Mouse (Mus musculus): Measurements from ENCODE around the gene Lrba. TPM values are rescaled to one million over a fixed set of nuclear protein-coding genes. Genes with fewer than 3 reads are reported as not detected.
A peak's percentile ranks its signal among the peaks of the same experiment; 100 is the strongest.

The Lrba gene
- polyA plus RNA-seq, 1 experiment from 2014 or later = 9.2 TPM

- Histone ChIP-seq H3K9me3 (ENCODE audit: control insufficient read depth, low read length) (no peaks in the 10 kb centered on the region), H3K27ac (replicated peaks; ENCODE audit: low read depth, low read length) (peak overlapping the region; percentile 84), H3K4me2 (ENCODE audit: low read depth, low read length) (peak overlapping the region; percentile 49), H3K27me3 (replicated peaks; ENCODE audit: control insufficient read depth, insufficient read depth, low read length) (no peaks in the 10 kb centered on the region), H3K4me3 (ENCODE audit: low read depth, low read length) (peak overlapping the region; percentile 14; the same call in 1 of the 2 replicates), H3K36me3 (ENCODE audit: control insufficient read depth, insufficient read depth, low read length) (no peaks in the 10 kb centered on the region), H3K9ac (ENCODE audit: low read depth, low read length) (peak overlapping the region; percentile 46), H3K4me1 (ENCODE audit: control insufficient read depth, insufficient read depth, low read length) (peaks cover 14% of the 10 kb centered on the region)
- DNase-seq (ENCODE audit: low spot score) = no peak
- ATAC-seq (ENCODE audit: low read depth) = no peak
- WGBS = 65% methylated on average over 1 of the region's 1 CpGs
Observed at GRCm38 (mm10) chr3:86759383-86759782, 534.9 kb downstream of the Lrba start.

GRCm38 (mm10) chr3:86759834-86760233 is 535.4 kb downstream of the Lrba start:
- Histone ChIP-seq H3K27ac (replicated peaks; ENCODE audit: low read depth, low read length) (peak overlapping the region; percentile 84), H3K9ac (ENCODE audit: low read depth, low read length) (peak overlapping the region; percentile 54), H3K4me2 (ENCODE audit: low read depth, low read length) (peak overlapping the region; percentile 49), H3K4me1 (ENCODE audit: control insufficient read depth, insufficient read depth, low read length) (peaks cover 9% of the 10 kb centered on the region), H3K36me3 (ENCODE audit: control insufficient read depth, insufficient read depth, low read length) (no peaks in the 10 kb centered on the region), H3K4me3 (ENCODE audit: low read depth, low read length) (peak overlapping the region; percentile 19; the same call in 1 of the 2 replicates), H3K9me3 (ENCODE audit: control insufficient read depth, low read length) (no peaks in the 10 kb centered on the region), H3K27me3 (replicated peaks; ENCODE audit: control insufficient read depth, insufficient read depth, low read length) (no peaks in the 10 kb centered on the region)
- 50% methylated on average over 8 of the region's 8 CpGs for WGBS
- no peak for DNase-seq (ENCODE audit: low spot score)
- ATAC-seq (ENCODE audit: low read depth) = no peak

DNA sequence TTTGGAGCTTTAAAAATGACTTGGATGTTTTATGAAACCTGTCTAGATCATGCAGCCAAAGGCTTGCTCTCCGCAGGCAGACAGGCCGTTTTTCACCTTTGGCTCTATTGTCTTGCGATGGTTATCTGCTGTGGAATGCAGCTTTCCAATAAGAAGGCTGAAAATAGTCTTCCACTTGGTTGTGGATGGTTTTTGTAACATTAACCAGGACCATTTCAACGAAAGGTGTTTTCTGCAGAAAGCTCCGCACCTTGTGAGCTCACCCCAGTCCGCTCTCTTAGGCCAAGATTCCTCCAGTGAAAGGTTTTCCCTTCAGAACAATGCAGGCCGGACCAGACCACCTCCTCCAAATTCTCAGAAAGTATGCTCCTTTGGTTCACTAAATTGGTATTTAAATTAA is 536.0 kb downstream of the Lrba start:
- peak overlapping the region; percentile 56 for H3K9ac ChIP-seq (ENCODE audit: low read depth, low read length)
- H3K4me2 ChIP-seq (ENCODE audit: low read depth, low read length) = peak overlapping the region; percentile 29
- no peak for DNase-seq (ENCODE audit: low spot score)
- no peak overlapping the region for H3K4me3 ChIP-seq (ENCODE audit: low read depth, low read length)
- H3K27me3 ChIP-seq (replicated peaks; ENCODE audit: control insufficient read depth, insufficient read depth, low read length) = no peaks in the 10 kb centered on the region
- H3K9me3 ChIP-seq (ENCODE audit: control insufficient read depth, low read length) = no peaks in the 10 kb centered on the region
- ATAC-seq (ENCODE audit: low read depth) = no peak
- 59% methylated on average over 7 of the region's 7 CpGs for WGBS
- peak overlapping the region; percentile 84 for H3K27ac ChIP-seq (replicated peaks; ENCODE audit: low read depth, low read length)
- H3K4me1 ChIP-seq (ENCODE audit: control insufficient read depth, insufficient read depth, low read length) = 0 out of 2 replicates have a peak, but pooled peaks cover 4% of the 10 kb centered on the region
- H3K36me3 ChIP-seq (ENCODE audit: control insufficient read depth, insufficient read depth, low read length) = no peaks in the 10 kb centered on the region

- peak overlapping the region; percentile 29 for H3K4me2 ChIP-seq (ENCODE audit: low read depth, low read length)
- no peaks in the 10 kb centered on the region for H3K36me3 ChIP-seq (ENCODE audit: control insufficient read depth, insufficient read depth, low read length)
- peak overlapping the region; percentile 84 for H3K27ac ChIP-seq (replicated peaks; ENCODE audit: low read depth, low read length)
- DNase-seq (ENCODE audit: low spot score) (peak; percentile 93), ATAC-seq (ENCODE audit: low read depth) (peak; percentile 90)
- H3K4me3 ChIP-seq (ENCODE audit: low read depth, low read length) = no peak overlapping the region
- peak overlapping the region; percentile 27 for H3K9ac ChIP-seq (ENCODE audit: low read depth, low read length)
- H3K9me3 ChIP-seq (ENCODE audit: control insufficient read depth, low read length) = no peaks in the 10 kb centered on the region
- no peaks in the 10 kb centered on the region for H3K27me3 ChIP-seq (replicated peaks; ENCODE audit: control insufficient read depth, insufficient read depth, low read length)
- WGBS = 48% methylated on average over 9 of the region's 9 CpGs
- H3K4me1 ChIP-seq (ENCODE audit: control insufficient read depth, insufficient read depth, low read length) = 0 out of 2 replicates have a peak, but pooled peaks cover 4% of the 10 kb centered on the region
Observed at GRCm38 (mm10) chr3:86761095-86762035, 536.9 kb downstream of the Lrba start.

GRCm38 (mm10) chr3:86762036-86762415 is 537.5 kb downstream of the Lrba start:
- H3K9ac ChIP-seq (ENCODE audit: low read depth, low read length) = no peak overlapping the region
- H3K4me2 ChIP-seq (ENCODE audit: low read depth, low read length) = no peak overlapping the region
- H3K27me3 ChIP-seq (replicated peaks; ENCODE audit: control insufficient read depth, insufficient read depth, low read length) = no peaks in the 10 kb centered on the region
- 0 out of 2 replicates have a peak, but pooled peaks cover 4% of the 10 kb centered on the region for H3K4me1 ChIP-seq (ENCODE audit: control insufficient read depth, insufficient read depth, low read length)
- H3K36me3 ChIP-seq (ENCODE audit: control insufficient read depth, insufficient read depth, low read length) = no peaks in the 10 kb centered on the region
- no peaks in the 10 kb centered on the region for H3K9me3 ChIP-seq (ENCODE audit: control insufficient read depth, low read length)
- DNase-seq (ENCODE audit: low spot score) = no peak
- peak overlapping the region; percentile 84 for H3K27ac ChIP-seq (replicated peaks; ENCODE audit: low read depth, low read length)
- H3K4me3 ChIP-seq (ENCODE audit: low read depth, low read length) = no peak overlapping the region
- no peak for ATAC-seq (ENCODE audit: low read depth)
- WGBS = 78% methylated on average over 6 of the region's 6 CpGs

DNA sequence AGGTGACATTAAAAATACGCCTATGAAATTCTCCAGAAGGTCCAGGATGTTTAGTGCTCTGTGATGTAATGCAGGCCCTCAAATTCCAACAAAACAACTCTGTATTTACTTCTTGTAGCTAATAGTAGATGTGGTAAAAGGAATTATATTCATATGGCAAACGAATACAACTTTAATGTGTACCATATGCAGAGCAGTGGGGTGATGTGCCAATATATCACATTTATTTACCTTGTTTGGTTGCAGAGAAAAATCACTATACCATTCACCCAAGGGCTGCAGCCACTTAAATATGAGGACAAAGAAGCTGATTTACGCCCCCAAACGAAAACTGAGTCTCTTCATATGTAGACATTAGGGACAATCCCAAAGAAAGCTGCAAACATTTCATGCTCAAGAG is 538.0 kb downstream of the Lrba start:
- H3K9me3 ChIP-seq (ENCODE audit: control insufficient read depth, low read length) = no peaks in the 10 kb centered on the region
- no peaks in the 10 kb centered on the region for H3K27me3 ChIP-seq (replicated peaks; ENCODE audit: control insufficient read depth, insufficient read depth, low read length)
- DNase-seq (ENCODE audit: low spot score) (no peak), ATAC-seq (ENCODE audit: low read depth) (no peak)
- H3K4me1 ChIP-seq (ENCODE audit: control insufficient read depth, insufficient read depth, low read length) = 0 out of 2 replicates have a peak, but pooled peaks cover 4% of the 10 kb centered on the region
- no peak overlapping the region for H3K4me2 ChIP-seq (ENCODE audit: low read depth, low read length)
- no peak overlapping the region for H3K4me3 ChIP-seq (ENCODE audit: low read depth, low read length)
- no peak overlapping the region for H3K9ac ChIP-seq (ENCODE audit: low read depth, low read length)
- 61% methylated on average over 4 of the region's 4 CpGs for WGBS
- no peaks in the 10 kb centered on the region for H3K36me3 ChIP-seq (ENCODE audit: control insufficient read depth, insufficient read depth, low read length)
- H3K27ac ChIP-seq (replicated peaks; ENCODE audit: low read depth, low read length) = peak overlapping the region; percentile 84

- WGBS = 11% methylated on average over 8 of the region's 8 CpGs
- H3K4me1 ChIP-seq (ENCODE audit: control insufficient read depth, insufficient read depth, low read length) = peaks cover 11% of the 10 kb centered on the region
- H3K9me3 ChIP-seq (ENCODE audit: control insufficient read depth, low read length) = no peaks in the 10 kb centered on the region
- H3K36me3 ChIP-seq (ENCODE audit: control insufficient read depth, insufficient read depth, low read length) = 0 out of 2 replicates have a peak, but pooled peaks cover 3% of the 10 kb centered on the region
- peak; percentile 84 for ATAC-seq (ENCODE audit: low read depth)
- H3K9ac ChIP-seq (ENCODE audit: low read depth, low read length) = peak overlapping the region; percentile 28
- H3K27ac ChIP-seq (replicated peaks; ENCODE audit: low read depth, low read length) = peak overlapping the region; percentile 34; the same call in 1 of the 2 replicates
- peak; percentile 79 for DNase-seq (ENCODE audit: low spot score)
- no peaks in the 10 kb centered on the region for H3K27me3 ChIP-seq (replicated peaks; ENCODE audit: control insufficient read depth, insufficient read depth, low read length)
- peak overlapping the region; percentile 20; the same call in 1 of the 2 replicates for H3K4me2 ChIP-seq (ENCODE audit: low read depth, low read length)
- H3K4me3 ChIP-seq (ENCODE audit: low read depth, low read length) = no peak overlapping the region
Observed at GRCm38 (mm10) chr3:86768553-86768952, 544.1 kb downstream of the Lrba start.

DNA sequence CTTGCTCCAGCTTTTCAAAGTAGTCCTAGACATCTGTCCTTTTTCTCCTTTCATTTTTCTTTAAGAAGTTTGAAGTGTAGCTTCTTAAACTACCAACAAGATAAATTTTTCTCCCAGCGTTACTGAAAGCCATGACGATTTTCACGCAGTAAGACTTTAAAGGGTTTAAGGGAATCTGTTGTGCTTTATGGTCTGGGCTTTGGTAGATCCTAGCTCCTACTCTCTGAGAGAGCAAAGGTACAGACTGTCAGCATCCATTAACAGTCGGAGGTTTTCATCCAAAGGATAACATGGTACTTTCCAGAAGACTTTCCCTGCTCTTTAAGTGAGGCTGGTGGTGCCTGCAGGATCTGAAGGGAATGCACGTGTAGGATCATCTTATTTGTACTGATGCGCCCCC is 544.5 kb downstream of the Lrba start:
- Histone ChIP-seq H3K27me3 (replicated peaks; ENCODE audit: control insufficient read depth, insufficient read depth, low read length) (no peaks in the 10 kb centered on the region), H3K36me3 (ENCODE audit: control insufficient read depth, insufficient read depth, low read length) (0 out of 2 replicates have a peak, but pooled peaks cover 5% of the 10 kb centered on the region), H3K27ac (replicated peaks; ENCODE audit: low read depth, low read length) (peak overlapping the region; percentile 34; the same call in 1 of the 2 replicates), H3K9ac (ENCODE audit: low read depth, low read length) (peak overlapping the region; percentile 28), H3K4me2 (ENCODE audit: low read depth, low read length) (peak overlapping the region; percentile 20; the same call in 1 of the 2 replicates), H3K4me1 (ENCODE audit: control insufficient read depth, insufficient read depth, low read length) (peaks cover 11% of the 10 kb centered on the region), H3K4me3 (ENCODE audit: low read depth, low read length) (no peak overlapping the region), H3K9me3 (ENCODE audit: control insufficient read depth, low read length) (no peaks in the 10 kb centered on the region)
- no peak for ATAC-seq (ENCODE audit: low read depth)
- DNase-seq (ENCODE audit: low spot score) = no peak
- 40% methylated on average over 6 of the region's 6 CpGs for WGBS

Measured in embryonic facial prominence, embryonic 14.5 days (tissue).